Mouse (Mus musculus) bone marrow, adult 2 months (tissue): Measurements from ENCODE around the gene Prpf4.

ENCODE experiments used
- CTCF ChIP-seq: fragments of 200-500 bp; IDR thresholded peaks from 2 replicates; pipeline ENCODE4 v1.5.1; 2011; ENCODE audit warnings: low read length, control low read depth; ENCODE audit not compliant: control insufficient read depth, insufficient read depth
- POLR2A ChIP-seq: fragments of 200-500 bp; IDR thresholded peaks from 2 replicates; pipeline ENCODE4 v1.6.1; 2011; ENCODE audit warnings: low read depth, mild to moderate bottlenecking, control low read depth, low read length, borderline replicate concordance; ENCODE audit not compliant: control insufficient read depth

DNA sequence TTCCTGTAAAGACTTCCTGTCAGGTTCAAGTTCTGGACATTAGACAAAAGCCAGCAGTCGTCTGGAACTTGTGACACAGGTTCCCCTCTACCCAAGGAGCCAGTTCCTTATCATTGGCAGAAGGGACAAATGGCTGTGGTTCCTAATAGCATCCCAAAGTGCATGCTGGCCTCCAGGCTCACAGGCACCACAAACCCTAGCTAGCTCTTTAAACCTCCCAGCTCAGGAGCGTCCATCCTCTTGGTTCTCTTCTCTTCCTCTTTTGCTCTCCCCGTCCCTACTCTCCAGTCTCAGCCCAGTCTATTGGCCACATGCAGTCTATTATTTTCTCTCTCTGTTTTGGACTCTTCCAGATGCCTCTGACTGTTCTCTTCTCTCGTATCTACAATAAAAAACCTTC, 31.2 kb downstream of the Prpf4 start:
- no peak for TF ChIP-seq POLR2A
- TF ChIP-seq CTCF: no peak
